Mouse (Mus musculus) brain, embryonic 14.5 days (tissue): ENCODE measurements around the gene Olfr736. TPM values are rescaled to one million over a fixed set of nuclear protein-coding genes. Genes with fewer than 3 reads are reported as not detected.

Experiments used
- DNase-seq: peaks from one replicate; pipeline ENCODE4 v3.0.0-alpha.2; 2011; ENCODE audit warnings: low read depth
- CTCF ChIP-seq: fragments of 200-500 bp; IDR thresholded peaks from 2 replicates; pipeline ENCODE4 v1.5.1; 2012; ENCODE audit warnings: inconsistent platforms, mild to moderate bottlenecking, moderate library complexity, borderline replicate concordance; ENCODE audit not compliant: insufficient read depth, insufficient read length; ENCODE audit errors: extremely low read depth
- POLR2A ChIP-seq: fragments of 200-500 bp; IDR thresholded peaks from 2 replicates; pipeline ENCODE4 v1.6.1; 2012; ENCODE audit warnings: mild to moderate bottlenecking, inconsistent platforms, borderline replicate concordance; ENCODE audit not compliant: poor library complexity, insufficient read depth, insufficient read length, severe bottlenecking; ENCODE audit errors: extremely low read depth
- polyA plus RNA-seq: library from polyadenylated mRNA; depleted of rRNA; stranded (reverse); fragments of >200 nt; gene quantifications from 2 replicates; pipeline ENCODE4 v1.2.3, GENCODE M21; 2012; rRNA removed

The Olfr736 gene
- polyA plus RNA-seq: not detected in 2 replicates

DNA sequence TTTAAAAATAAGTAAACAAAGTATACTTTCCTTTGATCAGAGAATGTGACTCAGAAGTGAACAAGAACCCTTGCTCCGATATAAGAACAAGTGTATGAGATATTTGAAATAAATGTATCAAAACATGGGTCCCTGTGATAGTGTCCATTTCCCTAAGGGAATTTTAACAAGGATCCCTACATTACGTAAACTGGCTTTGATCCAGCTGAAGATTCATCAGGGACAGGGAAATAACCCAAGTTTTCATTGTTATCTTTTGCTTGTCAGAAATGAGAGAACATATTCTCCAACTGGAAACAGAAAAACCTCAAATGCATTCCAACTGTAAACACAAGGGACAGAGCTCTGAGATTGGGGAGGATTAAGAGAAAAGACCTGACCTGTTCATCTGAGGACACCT, at the start of gene Olfr736:
Gene Olfr736 (plus strand): TSS at position 301 of the 400 bp plus-strand sequence.
- TF ChIP-seq POLR2A: no peak
- TF ChIP-seq CTCF: no peak
- DNase-seq: no peak

DNA sequence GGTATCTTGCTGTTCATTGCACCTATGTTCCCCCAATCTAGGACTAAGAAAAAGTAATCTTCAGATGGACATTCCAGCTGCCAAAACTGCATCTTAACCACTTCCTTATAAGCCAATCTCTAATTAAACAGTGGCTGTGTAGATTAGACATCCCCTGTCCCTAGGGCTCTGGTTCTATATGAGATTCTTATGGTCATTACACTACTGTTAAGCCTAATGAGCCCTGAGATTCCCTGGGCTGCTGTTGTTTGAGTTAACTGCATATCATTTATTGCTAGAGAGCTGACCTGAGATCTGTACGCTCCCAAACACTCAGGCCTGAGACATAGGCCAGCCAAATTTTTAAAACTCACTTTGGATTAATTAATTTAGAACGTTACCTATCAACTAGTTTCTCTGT, 32.2 kb upstream of the Olfr736 start, which contains the start of gene Olfr735:
Gene Olfr735 (minus strand): TSS at position 77 of the 400 bp plus-strand sequence.
- no peak for DNase-seq
- no peak for TF ChIP-seq CTCF
- TF ChIP-seq POLR2A: no peak

DNA sequence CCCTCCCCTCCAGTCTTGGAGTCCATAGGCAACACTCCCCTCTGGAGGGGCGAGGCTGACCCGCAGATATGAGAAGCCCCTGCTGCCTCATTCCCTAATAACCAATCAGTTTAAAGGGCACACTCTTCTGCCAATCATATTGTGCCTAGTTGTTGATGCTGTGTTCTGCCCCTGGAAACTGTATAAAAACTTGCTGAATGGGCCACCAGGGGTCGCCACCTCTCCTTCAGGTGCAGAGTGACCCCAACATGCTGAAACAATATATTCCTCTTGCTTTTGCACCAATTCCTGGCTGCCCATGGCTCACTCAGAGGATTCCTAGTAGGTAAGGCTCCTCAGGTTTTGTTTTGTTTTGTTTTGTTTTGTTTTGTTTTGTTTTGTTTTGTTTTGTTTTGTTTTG, 28.5 kb upstream of the Olfr736 start:
- DNase-seq: peak; percentile 2
- TF ChIP-seq CTCF: peak; percentile 24; the same call in 1 of the 2 replicates
- TF ChIP-seq POLR2A: no peak

DNA sequence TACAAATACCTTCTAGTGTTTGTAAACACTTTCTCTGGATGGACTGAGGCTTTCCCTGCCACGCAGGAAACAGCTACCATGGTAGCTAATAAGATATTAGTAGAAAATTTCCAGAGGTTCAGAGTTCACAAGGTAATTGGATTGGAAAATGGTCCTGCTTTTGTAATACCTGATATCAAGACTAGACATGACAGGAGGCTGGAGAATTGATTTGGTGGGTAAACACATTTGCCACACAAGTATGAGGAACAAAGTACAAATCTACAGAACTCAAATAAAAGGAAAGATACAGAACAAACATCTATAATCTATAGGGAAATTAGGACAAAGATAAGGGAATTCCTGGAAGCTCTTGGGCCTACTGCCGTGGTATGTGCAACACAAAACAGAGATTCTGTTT, 24.2 kb upstream of the Olfr736 start:
- DNase-seq: no peak
- TF ChIP-seq POLR2A (no peak), CTCF (no peak)

DNA sequence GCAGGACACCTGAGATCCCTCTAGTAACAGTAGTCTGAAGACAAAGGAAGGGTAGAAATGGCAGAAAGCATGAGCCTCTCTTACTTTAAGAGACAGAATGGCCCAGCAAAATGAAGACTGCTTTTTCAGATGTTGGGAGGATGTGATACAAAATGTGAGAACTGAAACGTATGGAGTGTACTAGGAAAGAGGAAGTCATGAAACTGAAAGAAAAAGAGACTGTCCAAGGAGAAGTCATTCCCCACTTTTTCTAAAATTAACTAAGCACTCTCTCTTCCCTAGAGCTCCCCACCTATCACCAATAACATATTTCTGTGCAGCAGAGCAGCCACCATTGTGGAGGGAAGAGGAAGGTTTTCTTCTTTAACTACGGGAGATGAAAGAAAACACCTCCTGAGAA, 23.4 kb upstream of the Olfr736 start, which contains the start of gene Tlr11:
Gene Tlr11 (plus strand): TSS at position 322 of the 400 bp plus-strand sequence.
- DNase-seq: no peak
- TF ChIP-seq POLR2A (no peak), CTCF (no peak)

DNA sequence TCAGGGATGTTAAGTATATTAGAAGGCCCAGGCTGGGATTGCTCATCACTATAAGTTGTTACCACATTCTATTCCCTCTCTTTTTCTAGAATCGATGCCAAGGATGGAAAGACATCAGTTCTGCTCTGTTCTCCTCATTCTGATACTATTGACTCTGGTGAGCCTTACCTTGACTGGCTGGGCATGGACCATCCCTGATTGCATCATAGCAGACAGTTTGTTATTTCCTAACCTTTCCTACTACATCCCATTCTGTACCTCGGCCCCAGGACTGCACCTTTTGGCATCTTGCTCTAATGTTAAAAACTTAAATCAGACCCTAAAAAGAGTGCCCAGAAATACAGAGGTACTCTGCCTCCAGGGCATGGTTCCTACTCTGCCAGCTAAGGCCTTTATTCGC, 20.5 kb upstream of the Olfr736 start:
- no peak for DNase-seq
- TF ChIP-seq CTCF (no peak), POLR2A (no peak)

DNA sequence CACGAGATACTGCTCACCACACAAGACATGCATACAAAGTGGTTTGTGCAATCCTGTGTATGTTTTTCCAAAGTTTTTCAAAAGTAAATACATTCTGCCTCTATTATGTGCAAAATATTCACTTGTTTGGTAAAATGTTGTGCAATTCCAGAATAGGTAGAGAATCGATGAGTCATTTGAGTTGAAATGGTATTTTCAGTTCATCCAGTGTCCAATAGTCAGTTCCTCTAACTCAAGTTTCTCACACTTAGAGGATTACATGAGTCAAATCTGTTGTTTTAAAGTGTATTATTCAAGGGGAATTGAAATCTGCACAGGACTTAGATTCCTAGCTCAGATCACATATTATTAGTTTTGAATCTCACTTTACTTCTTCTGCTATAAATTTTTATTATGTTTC, 17.4 kb upstream of the Olfr736 start:
- TF ChIP-seq CTCF (no peak), POLR2A (no peak)
- no peak for DNase-seq

DNA sequence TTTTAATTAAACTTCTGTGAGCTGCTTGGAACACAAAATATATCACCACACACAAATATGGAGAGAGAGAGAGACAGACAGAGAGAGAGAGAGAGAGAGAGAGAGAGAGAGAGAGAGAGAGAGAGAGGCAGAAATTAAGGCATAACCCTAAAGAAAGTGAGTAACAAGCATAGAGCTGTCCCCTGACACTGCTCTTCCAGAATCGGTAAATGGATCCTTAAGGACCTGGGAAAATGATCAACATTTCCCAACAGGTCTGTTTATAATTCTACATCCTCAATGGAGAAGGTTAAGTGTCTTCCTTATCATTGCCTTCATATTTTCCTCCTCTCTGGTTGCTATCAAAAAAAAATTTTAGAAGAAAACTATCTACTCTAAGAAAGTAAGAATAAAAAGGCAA, 26.3 kb downstream of the Olfr736 start, which contains the start of gene Olfr738:
Gene Olfr738 (plus strand): TSS at position 301 of the 400 bp plus-strand sequence.
- DNase-seq: no peak
- TF ChIP-seq CTCF: no peak
- no peak for TF ChIP-seq POLR2A

DNA sequence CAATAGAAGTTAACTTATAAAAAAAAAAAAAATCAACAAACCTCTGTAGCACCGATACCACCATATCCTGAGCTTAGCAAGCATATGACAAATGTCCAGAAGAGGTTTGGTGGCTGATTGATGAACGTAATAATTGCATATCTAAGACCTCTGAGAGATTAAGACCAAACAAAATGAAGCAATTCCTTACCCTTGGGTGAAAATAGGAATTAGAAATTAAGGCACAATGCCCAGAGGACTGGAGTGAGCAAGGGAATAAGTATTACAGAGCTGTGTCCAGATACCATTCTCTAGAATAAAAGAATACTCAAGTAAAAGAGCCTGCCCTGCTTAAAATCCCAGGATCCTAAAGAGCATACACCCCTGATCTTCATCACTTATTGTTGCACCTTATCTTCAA, 37.4 kb downstream of the Olfr736 start, which contains the start of gene Olfr739:
Gene Olfr739 (plus strand): TSS at position 301 of the 400 bp plus-strand sequence.
- no peak for TF ChIP-seq CTCF
- TF ChIP-seq POLR2A: no peak
- no peak for DNase-seq

Other genes starting within 250 kb of the Olfr736 start
- gene Olfr728, start 238.5 kb upstream of the Olfr736 start, polyA plus RNA-seq: not detected in 2 replicates
- gene Olfr729, start 228.3 kb upstream of the Olfr736 start, polyA plus RNA-seq: not detected in 2 replicates
- gene Olfr730, start 193.0 kb upstream of the Olfr736 start, polyA plus RNA-seq: not detected in 2 replicates
- not detected in 2 replicates for gene Olfr731, start 139.3 kb upstream of the Olfr736 start, polyA plus RNA-seq
- gene Olfr732, start 97.0 kb upstream of the Olfr736 start, polyA plus RNA-seq: not detected in 2 replicates
- not detected in 2 replicates for gene Olfr733, start 79.6 kb upstream of the Olfr736 start, polyA plus RNA-seq
- not detected in 2 replicates for gene Olfr734, start 54.4 kb upstream of the Olfr736 start, polyA plus RNA-seq
- gene Olfr735, start 32.3 kb upstream of the Olfr736 start, polyA plus RNA-seq: not detected in 2 replicates
- gene Tlr11, start 23.2 kb upstream of the Olfr736 start, polyA plus RNA-seq: not detected in 2 replicates
- not detected in 2 replicates for gene Olfr738, start 26.4 kb downstream of the Olfr736 start, polyA plus RNA-seq
- gene Olfr739, start 37.5 kb downstream of the Olfr736 start, polyA plus RNA-seq: not detected in 2 replicates
- not detected in 2 replicates for gene Olfr740, start 64.4 kb downstream of the Olfr736 start, polyA plus RNA-seq
- gene Olfr741, start 91.6 kb downstream of the Olfr736 start, polyA plus RNA-seq: not detected in 2 replicates
- not detected in 2 replicates for gene Olfr742, start 122.4 kb downstream of the Olfr736 start, polyA plus RNA-seq
- not detected in 2 replicates for gene Olfr743, start 140.7 kb downstream of the Olfr736 start, polyA plus RNA-seq
- not detected in 2 replicates for gene Olfr744, start 233.7 kb downstream of the Olfr736 start, polyA plus RNA-seq